Mouse (Mus musculus) lung, embryonic 16.5 days (tissue): Measurements from ENCODE around the gene Pheta1. TPM values are rescaled to one million over a fixed set of nuclear protein-coding genes. Genes with fewer than 3 reads are reported as not detected.

Source experiments
- ATAC-seq: fragments of 200-750 bp; cut with Nextera tagmentation; 2 replicates; pipeline ENCODE4 v1.8.0; 2017; ENCODE audit warnings: low read depth, mild to moderate bottlenecking, moderate library complexity
- H3K27ac ChIP-seq: fragments of 300-500 bp; sonication (generic); 2 replicates; pipeline ENCODE4 v1.5.1; 2014; ENCODE audit warnings: mild to moderate bottlenecking, control low read depth, low read length
- H3K27me3 ChIP-seq: fragments of 300-500 bp; sonication (generic); 2 replicates; pipeline ENCODE4 v1.6.1; 2014; ENCODE audit warnings: low read depth, low read length, mixed read lengths; ENCODE audit not compliant: control insufficient read depth, insufficient read depth
- H3K36me3 ChIP-seq: fragments of 300-500 bp; sonication (generic); 2 replicates; pipeline ENCODE4 v1.6.1; 2014; ENCODE audit warnings: low read length; ENCODE audit not compliant: control insufficient read depth, insufficient read depth
- H3K4me1 ChIP-seq: fragments of 300-500 bp; sonication (generic); replicated peaks from 2 replicates; pipeline ENCODE4 v1.6.1; 2014; ENCODE audit warnings: low read length, mixed read lengths; ENCODE audit not compliant: control insufficient read depth, insufficient read depth
- H3K4me2 ChIP-seq: fragments of 300-500 bp; sonication (generic); 2 replicates; pipeline ENCODE4 v1.6.1; 2014; ENCODE audit warnings: low read depth, low read length, control low read depth
- H3K4me3 ChIP-seq: fragments of 300-500 bp; sonication (generic); 2 replicates; pipeline ENCODE4 v1.5.1; 2014; ENCODE audit warnings: mild to moderate bottlenecking, low read length, control low read depth
- H3K9ac ChIP-seq: fragments of 300-500 bp; sonication (generic); 2 replicates; pipeline ENCODE4 v1.6.1; 2014; ENCODE audit warnings: low read length, control low read depth
- H3K9me3 ChIP-seq: fragments of 300-500 bp; sonication (generic); 2 replicates; pipeline ENCODE4 v1.6.1; 2016; ENCODE audit warnings: low read length; ENCODE audit not compliant: control insufficient read depth
- WGBS: fragments of 180-500 bp; shearing (Covaris S2); extraction: QIAGEN DNeasy Blood & Tissue Kit; methylation state at CpG from one replicate; pipeline ENCODE4 v1.1.7; 2014; 5-methylcytosine and 5-hydroxymethylcytosine counted together
- polyA plus RNA-seq: library from polyadenylated mRNA; unstranded; fragments of >200 nt; fragmentation: Nextera tagmentation; extraction: Ambion mirVana; gene quantifications from 2 replicates; pipeline ENCODE4 v1.2.1, GENCODE M21; 2015

Gene Pheta1
- polyA plus RNA-seq, 1 experiment from 2014 or later: 23.2 TPM

- Histone ChIP-seq H3K36me3 (peaks cover 4% of the 10 kb centered on the region), H3K4me3 (no peak overlapping the region; the same call in 1 of the 2 replicates), H3K27me3 (no peaks in the 10 kb centered on the region; the same call in 1 of the 2 replicates), H3K9ac (no peak overlapping the region), H3K9me3 (no peaks in the 10 kb centered on the region), H3K4me1 (peaks cover 50% of the 10 kb centered on the region), H3K4me2 (peak overlapping the region; percentile 85), H3K27ac (peak overlapping the region; percentile 67)
- WGBS: 79% methylated on average over 2 of the region's 2 CpGs
- ATAC-seq: no peak
Measured at GRCm38 (mm10) chr5:121833159-121833558, 15.6 kb upstream of the Pheta1 start.

DNA sequence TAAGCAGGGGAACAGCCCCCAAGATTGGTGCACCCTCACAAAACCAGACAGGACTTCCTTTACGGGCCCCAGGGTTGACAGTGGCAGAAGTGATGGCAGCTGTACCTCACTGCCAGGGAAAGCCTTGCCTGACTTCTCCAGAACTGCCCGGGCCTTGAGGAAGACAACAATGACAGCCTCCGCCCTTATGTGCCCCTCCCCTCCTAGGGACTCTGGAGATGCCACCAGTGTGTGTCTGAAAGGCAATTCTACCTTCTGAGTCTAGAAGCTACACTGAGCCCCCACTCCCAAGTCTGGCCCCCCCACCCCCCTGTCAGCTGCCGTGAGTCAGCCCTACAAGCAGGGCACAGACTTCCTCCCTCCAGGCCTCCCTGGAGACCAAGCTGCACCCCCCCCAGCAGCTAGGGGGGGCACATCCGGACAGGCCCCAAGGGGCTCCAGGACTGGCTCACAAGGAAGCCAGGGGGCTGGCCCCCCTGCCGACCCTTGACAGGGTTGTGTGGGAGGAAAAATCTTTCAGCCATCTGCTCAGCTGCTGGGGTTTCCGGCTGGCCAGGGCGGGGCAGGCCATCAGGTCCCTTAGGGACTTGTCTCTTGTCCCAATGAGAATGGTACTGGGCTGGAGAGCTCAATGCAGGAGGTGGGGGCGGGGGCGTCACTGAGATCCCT, 15.1 kb upstream of the Pheta1 start:
- peak overlapping the region; percentile 85 for H3K4me2 ChIP-seq
- H3K27me3 ChIP-seq: no peaks in the 10 kb centered on the region; the same call in 1 of the 2 replicates
- no peaks in the 10 kb centered on the region for H3K36me3 ChIP-seq
- peaks cover 50% of the 10 kb centered on the region for H3K4me1 ChIP-seq
- peak overlapping the region; percentile 67 for H3K27ac ChIP-seq
- H3K9me3 ChIP-seq: no peaks in the 10 kb centered on the region
- H3K9ac ChIP-seq: peak overlapping the region; percentile 38; the same call in 1 of the 2 replicates
- peak; percentile 24 for ATAC-seq
- 29% methylated on average over 10 of the region's 10 CpGs for WGBS
- peak overlapping the region; percentile 82 for H3K4me3 ChIP-seq

GRCm38 (mm10) chr5:121834241-121834606, 14.6 kb upstream of the Pheta1 start:
- H3K4me1 ChIP-seq: peaks cover 51% of the 10 kb centered on the region
- peak overlapping the region; percentile 85 for H3K4me2 ChIP-seq
- no peaks in the 10 kb centered on the region for H3K36me3 ChIP-seq
- no peak overlapping the region; the same call in 1 of the 2 replicates for H3K9ac ChIP-seq
- no peaks in the 10 kb centered on the region; the same call in 1 of the 2 replicates for H3K27me3 ChIP-seq
- H3K27ac ChIP-seq: peak overlapping the region; percentile 62
- H3K4me3 ChIP-seq: peak overlapping the region; percentile 82
- ATAC-seq: no peak
- 49% methylated on average over 7 of the region's 7 CpGs for WGBS
- no peaks in the 10 kb centered on the region for H3K9me3 ChIP-seq

DNA sequence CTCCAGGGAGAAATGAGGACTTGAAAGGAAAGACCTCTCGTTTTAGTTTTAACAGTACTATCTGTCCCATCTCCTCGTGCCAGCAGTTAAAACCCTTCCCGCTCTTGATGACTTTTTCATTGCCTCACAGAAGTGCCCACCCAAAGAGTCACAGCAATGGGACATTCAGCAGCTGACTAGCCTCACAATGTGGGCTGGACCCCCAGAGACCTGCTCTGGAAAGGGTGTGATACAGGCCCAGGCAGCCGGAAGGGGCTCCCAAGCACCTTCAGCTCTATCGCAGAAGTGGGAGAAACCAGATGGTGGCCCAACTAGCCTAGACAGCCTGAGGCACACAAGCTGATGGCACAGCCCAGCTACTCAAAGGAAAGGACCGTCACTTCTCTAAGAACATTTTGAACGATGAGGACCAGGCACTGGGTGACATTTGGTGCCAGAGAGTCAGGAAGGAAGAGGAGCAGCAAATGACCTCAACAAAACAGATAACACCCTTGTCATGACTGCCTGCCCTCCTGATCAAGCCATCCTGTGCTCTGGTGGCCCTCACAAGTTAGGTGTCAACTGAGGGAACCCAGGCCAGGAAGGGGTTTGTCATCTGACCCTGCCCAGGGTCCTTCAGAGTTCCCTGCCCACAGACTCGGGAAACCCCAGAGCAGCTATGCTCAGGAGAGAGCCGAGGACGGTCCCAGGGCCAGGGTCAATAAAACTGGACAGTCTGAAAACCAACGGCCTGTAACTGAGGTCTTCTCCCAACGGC, 13.6 kb upstream of the Pheta1 start:
- no peaks in the 10 kb centered on the region for H3K36me3 ChIP-seq
- peak overlapping the region; percentile 47 for H3K27ac ChIP-seq
- 21% methylated on average over 12 of the region's 12 CpGs for WGBS
- no peaks in the 10 kb centered on the region for H3K9me3 ChIP-seq
- H3K4me1 ChIP-seq: peaks cover 52% of the 10 kb centered on the region
- peak overlapping the region; percentile 88 for H3K9ac ChIP-seq
- peak overlapping the region; percentile 82 for H3K4me3 ChIP-seq
- no peaks in the 10 kb centered on the region for H3K27me3 ChIP-seq
- ATAC-seq: no peak
- H3K4me2 ChIP-seq: peak overlapping the region; percentile 85

GRCm38 (mm10) chr5:121835949-121836691, 12.7 kb upstream of the Pheta1 start:
- Histone ChIP-seq H3K9ac (peak overlapping the region; percentile 88), H3K4me2 (peak overlapping the region; percentile 85), H3K9me3 (no peaks in the 10 kb centered on the region), H3K27me3 (no peaks in the 10 kb centered on the region), H3K4me3 (peak overlapping the region; percentile 82), H3K27ac (peak overlapping the region; percentile 80), H3K4me1 (peaks cover 52% of the 10 kb centered on the region), H3K36me3 (no peaks in the 10 kb centered on the region)
- no peak for ATAC-seq
- WGBS: 1% methylated on average over 47 of the region's 51 CpGs

DNA sequence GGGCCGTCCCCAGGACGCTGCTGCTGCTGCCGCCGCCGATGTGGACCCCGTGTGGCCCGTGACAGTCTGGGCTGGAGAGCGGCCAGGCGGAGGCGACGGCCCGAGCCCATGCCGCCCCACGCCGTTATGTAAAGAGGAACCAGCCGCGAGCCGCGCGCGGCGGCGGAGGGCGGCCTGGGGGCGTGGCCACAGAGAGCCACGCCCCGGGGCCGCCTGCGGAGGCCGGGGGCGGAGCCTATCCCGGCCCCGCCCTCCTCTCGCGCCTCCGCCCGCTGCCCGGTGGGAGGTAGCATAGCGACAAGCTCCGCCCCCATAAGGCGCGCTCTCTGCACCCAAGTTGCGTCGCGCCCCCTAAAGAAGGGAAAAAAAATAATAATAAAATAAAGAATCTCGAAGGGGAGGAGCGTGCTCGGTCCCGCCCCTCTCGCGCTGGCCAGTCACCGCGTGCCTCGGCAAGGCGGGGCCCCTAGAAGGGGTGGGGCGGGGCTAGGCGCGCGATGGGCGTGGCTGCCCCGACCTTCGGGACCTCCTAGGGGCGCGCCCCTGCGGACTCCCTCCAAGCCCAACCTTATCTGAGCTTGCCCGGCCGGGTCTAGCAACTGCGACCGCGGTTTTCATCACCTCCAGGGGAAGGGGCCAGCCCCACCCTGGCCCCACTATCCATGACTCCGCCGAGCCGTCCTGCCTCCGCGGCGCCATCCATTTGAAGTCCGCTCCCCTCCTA, 11.9 kb upstream of the Pheta1 start:
- H3K9me3 ChIP-seq: no peaks in the 10 kb centered on the region
- peak overlapping the region; percentile 82 for H3K4me3 ChIP-seq
- peak overlapping the region; percentile 88 for H3K9ac ChIP-seq
- H3K4me1 ChIP-seq: peaks cover 51% of the 10 kb centered on the region
- peak overlapping the region; percentile 88 for H3K27ac ChIP-seq
- WGBS: under 1% methylated on average over 68 of the region's 77 CpGs
- H3K36me3 ChIP-seq: no peaks in the 10 kb centered on the region
- no peaks in the 10 kb centered on the region for H3K27me3 ChIP-seq
- peak overlapping the region; percentile 85 for H3K4me2 ChIP-seq
- peak; percentile 86 for ATAC-seq

GRCm38 (mm10) chr5:121837441-121838340, 11.1 kb upstream of the Pheta1 start, which contains the start of gene Sh2b3:
Sh2b3 (minus strand) TSS chr5:121837646.
- no peaks in the 10 kb centered on the region for H3K27me3 ChIP-seq
- H3K27ac ChIP-seq: peak within 1 kb of the TSS; percentile 88
- peak within 1 kb of the TSS; percentile 85 for H3K4me2 ChIP-seq
- WGBS: 1% methylated on average over 31 of the region's 35 CpGs
- H3K9me3 ChIP-seq: no peaks in the 10 kb centered on the region
- H3K36me3 ChIP-seq: no peaks in the 10 kb centered on the region
- peak; percentile 20 for ATAC-seq
- peak within 1 kb of the TSS; percentile 82 for H3K4me3 ChIP-seq
- H3K4me1 ChIP-seq: peaks cover 50% of the 10 kb centered on the region
- peak within 1 kb of the TSS; percentile 88 for H3K9ac ChIP-seq
